Comparison of ENCODE assay signal across 17 mouse cellular contexts in the genomic region with DNA sequence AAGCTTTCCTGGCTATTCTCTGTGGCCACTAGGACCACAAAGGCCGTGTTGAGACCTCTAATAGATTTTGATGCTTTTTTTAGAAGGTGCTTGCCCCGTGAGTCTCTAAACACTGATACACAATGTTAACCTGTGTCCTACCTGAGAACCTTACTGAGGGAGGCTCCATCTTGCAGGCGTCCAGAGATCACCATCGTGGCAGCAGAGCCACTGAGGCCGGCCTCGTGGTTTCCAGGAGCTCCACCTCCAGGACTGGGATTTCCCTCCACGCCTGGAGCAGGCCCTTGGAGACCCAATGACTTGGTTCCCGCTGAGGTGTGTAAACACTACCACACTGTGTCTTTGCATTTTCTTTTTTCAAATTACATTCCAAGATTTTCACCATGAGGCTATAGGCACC. TPM values are rescaled to one million over a fixed set of nuclear protein-coding genes. Genes with fewer than 3 reads are reported as not detected.
DNase-seq lines count a peak whose midpoint lies in the region; TF ChIP-seq lines count a peak whose summit lies in the region.
"Had no signal": no experiment of that assay in that cellular context is flagged by ENCODE, and none has a peak within 500 bp of the region (broad histone marks: within the 10 kb centered on the region; RNA-seq: fewer than 3 reads in every experiment).

No protein-coding gene starts in this region.

- no peak for TF ChIP-seq CTCF in heart, adult 2 months (IDR thresholded peaks at IDR 0.05)

- peak; percentile 64 for DNase-seq in heart, adult 11 months
- DNase-seq in heart, adult 2 months = no peak
- peak; percentile 29 for DNase-seq in testis, postnatal 10 days (ENCODE audit: low spot score)
- no peak for DNase-seq in testis, postnatal 14 days (ENCODE audit: low spot score)
- DNase-seq: adrenal gland, adult 2 months; adrenal gland, adult 8-10 months; adrenal gland, postnatal 10 days; adrenal gland, postnatal 14 days; adrenal gland, postnatal 25 days; adrenal gland, postnatal 36 days; B cell, adult 2 months; cerebellum, adult 11 months; cerebellum, adult 11-12 months; cerebellum, adult 18-20 months had no signal

- no peak for TF ChIP-seq POLR2A in heart, adult 2 months (IDR thresholded peaks at IDR 0.05; ENCODE audit: insufficient read depth, low read depth, low read length)

- no peaks in the 10 kb centered on the region for H3K79me2 ChIP-seq in heart, adult 2 months (replicated peaks; ENCODE audit: control insufficient read depth, insufficient read depth, low read length)

- 88% methylated on average over 8 of the region's 8 CpGs for WGBS in heart, adult 2 months

- no peak for TF ChIP-seq EP300 in heart, adult 2 months (IDR thresholded peaks at IDR 0.05; ENCODE audit: insufficient read depth, low read depth, low read length)

- H3K36me3 ChIP-seq in heart, adult 2 months (ENCODE audit: control insufficient read depth, insufficient read depth, low read length) = no peaks in the 10 kb centered on the region
- H3K36me3 ChIP-seq: G1E had no signal

- no peak overlapping the region for H3K4me3 ChIP-seq in heart, adult 2 months

- H3K4me1 ChIP-seq in heart, adult 2 months (ENCODE audit: control insufficient read depth, insufficient read depth, low read length) = no peaks in the 10 kb centered on the region

- H3K27ac ChIP-seq in heart, adult 2 months = no peak overlapping the region

- no peak overlapping the region for H3K9ac ChIP-seq in heart, adult 2 months (ENCODE audit: low read depth, low read length)

- H3K27me3 ChIP-seq in heart, adult 2 months (ENCODE audit: control insufficient read depth, insufficient read depth, low read length) = no peaks in the 10 kb centered on the region
- H3K27me3 ChIP-seq: CH12.LX, Patski had no signal

- intact Hi-C loops in heart, adult 2 months (cut with DNase I) = no loop called here

RNA-seq across cellular contexts. Expression of gene Rps3a1, which starts 59.5 kb away (rescaled TPM):
- total RNA-seq in heart, adult 2 months (2021) = 100 to 1,000 TPM; 482 to 538 TPM
- 186 and 373 TPM in 2 replicates for polyA plus RNA-seq in heart, adult 2 months (2012; rRNA removed)

Comparison
In these comparisons a context has a peak if more than half of its experiments do, and no peak if none do; other contexts are left out.
1. DNase-seq: peak in heart, adult 11 months (single experiment) and testis, postnatal 10 days (single experiment); none in heart, adult 2 months (0 of 2) and testis, postnatal 14 days (single experiment).